Mouse (Mus musculus): ENCODE data around the gene Lrrc8d. TPM values are rescaled to one million over a fixed set of nuclear protein-coding genes. Genes with fewer than 3 reads are reported as not detected.
A peak's percentile ranks its signal among the peaks of the same experiment; 100 is the strongest.

Gene Lrrc8d
- polyA plus RNA-seq, 1 experiment = 34.6 TPM

- H3K9ac ChIP-seq (ENCODE audit: low read depth, poor library complexity, severe bottlenecking) = no peak overlapping the region
- no peaks in the 10 kb centered on the region for H3K27me3 ChIP-seq (ENCODE audit: control insufficient read depth, insufficient read depth, low read length, poor library complexity, severe bottlenecking)
- no peak overlapping the region for H3K4me3 ChIP-seq (ENCODE audit: low read depth, low read length)
- no peak for TF ChIP-seq CTCF (IDR thresholded peaks at IDR 0.05; ENCODE audit: low read depth, low read length)
- no peak for TF ChIP-seq POLR2A (IDR thresholded peaks at IDR 0.05; ENCODE audit: insufficient read depth, low read length)
- TF ChIP-seq EP300 (IDR thresholded peaks at IDR 0.05; ENCODE audit: insufficient read depth, low read depth, low read length) = no peak
- peaks cover 2% of the 10 kb centered on the region for H3K4me1 ChIP-seq (ENCODE audit: control insufficient read depth, insufficient read depth, low read length)
- H3K27ac ChIP-seq (ENCODE audit: insufficient read depth, low read length) = no peak overlapping the region
- H3K9me3 ChIP-seq (replicated peaks; ENCODE audit: control insufficient read depth, insufficient read depth, low read length, poor library complexity, severe bottlenecking) = 0 out of 2 replicates have a peak, but pooled peaks cover 2% of the 10 kb centered on the region
- H3K36me3 ChIP-seq (ENCODE audit: control insufficient read depth, insufficient read depth, low read length, poor library complexity, severe bottlenecking) = no peaks in the 10 kb centered on the region
Observed at GRCm38 (mm10) chr5:105873774-105874173, 174.0 kb downstream of the Lrrc8d start.

GRCm38 (mm10) chr5:105874476-105874875 lies 174.7 kb downstream of the Lrrc8d start:
- H3K27ac ChIP-seq (ENCODE audit: insufficient read depth, low read length) = no peak overlapping the region
- no peaks in the 10 kb centered on the region for H3K36me3 ChIP-seq (ENCODE audit: control insufficient read depth, insufficient read depth, low read length, poor library complexity, severe bottlenecking)
- TF ChIP-seq CTCF (IDR thresholded peaks at IDR 0.05; ENCODE audit: low read depth, low read length) (no peak), POLR2A (IDR thresholded peaks at IDR 0.05; ENCODE audit: insufficient read depth, low read length) (no peak), EP300 (IDR thresholded peaks at IDR 0.05; ENCODE audit: insufficient read depth, low read depth, low read length) (no peak)
- H3K9ac ChIP-seq (ENCODE audit: low read depth, poor library complexity, severe bottlenecking) = no peak overlapping the region
- H3K4me3 ChIP-seq (ENCODE audit: low read depth, low read length) = no peak overlapping the region
- H3K9me3 ChIP-seq (replicated peaks; ENCODE audit: control insufficient read depth, insufficient read depth, low read length, poor library complexity, severe bottlenecking) = no peaks in the 10 kb centered on the region
- peaks cover 2% of the 10 kb centered on the region for H3K4me1 ChIP-seq (ENCODE audit: control insufficient read depth, insufficient read depth, low read length)
- H3K27me3 ChIP-seq (ENCODE audit: control insufficient read depth, insufficient read depth, low read length, poor library complexity, severe bottlenecking) = no peaks in the 10 kb centered on the region

GRCm38 (mm10) chr5:105876068-105876924 lies 176.5 kb downstream of the Lrrc8d start, which contains the start of gene Zfp326:
Gene Zfp326 (plus strand): TSS chr5:105876565.
- no peaks in the 10 kb centered on the region for H3K27me3 ChIP-seq (ENCODE audit: control insufficient read depth, insufficient read depth, low read length, poor library complexity, severe bottlenecking)
- peak within 1 kb of the TSS; percentile 98 for H3K9ac ChIP-seq (ENCODE audit: low read depth, poor library complexity, severe bottlenecking)
- H3K27ac ChIP-seq (ENCODE audit: insufficient read depth, low read length) = no peak within 1 kb of the TSS
- H3K9me3 ChIP-seq (replicated peaks; ENCODE audit: control insufficient read depth, insufficient read depth, low read length, poor library complexity, severe bottlenecking) = no peaks in the 10 kb centered on the region
- H3K36me3 ChIP-seq (ENCODE audit: control insufficient read depth, insufficient read depth, low read length, poor library complexity, severe bottlenecking) = no peaks in the 10 kb centered on the region
- peaks cover 2% of the 10 kb centered on the region for H3K4me1 ChIP-seq (ENCODE audit: control insufficient read depth, insufficient read depth, low read length)
- TF ChIP-seq POLR2A (IDR thresholded peaks at IDR 0.05; ENCODE audit: insufficient read depth, low read length) = peak; percentile 9
- no peak for TF ChIP-seq EP300 (IDR thresholded peaks at IDR 0.05; ENCODE audit: insufficient read depth, low read depth, low read length)
- TF ChIP-seq CTCF (IDR thresholded peaks at IDR 0.05; ENCODE audit: low read depth, low read length) = no peak
- peak within 1 kb of the TSS; percentile 78 for H3K4me3 ChIP-seq (ENCODE audit: low read depth, low read length)

- Histone ChIP-seq H3K4me3 (ENCODE audit: low read depth, low read length) (peak overlapping the region; percentile 78), H3K27me3 (ENCODE audit: control insufficient read depth, insufficient read depth, low read length, poor library complexity, severe bottlenecking) (no peaks in the 10 kb centered on the region), H3K36me3 (ENCODE audit: control insufficient read depth, insufficient read depth, low read length, poor library complexity, severe bottlenecking) (no peaks in the 10 kb centered on the region), H3K4me1 (ENCODE audit: control insufficient read depth, insufficient read depth, low read length) (peaks cover 2% of the 10 kb centered on the region), H3K9me3 (replicated peaks; ENCODE audit: control insufficient read depth, insufficient read depth, low read length, poor library complexity, severe bottlenecking) (no peaks in the 10 kb centered on the region), H3K27ac (ENCODE audit: insufficient read depth, low read length) (no peak overlapping the region), H3K9ac (ENCODE audit: low read depth, poor library complexity, severe bottlenecking) (peak overlapping the region; percentile 98)
- TF ChIP-seq EP300 (IDR thresholded peaks at IDR 0.05; ENCODE audit: insufficient read depth, low read depth, low read length) (no peak), CTCF (IDR thresholded peaks at IDR 0.05; ENCODE audit: low read depth, low read length) (no peak), POLR2A (IDR thresholded peaks at IDR 0.05; ENCODE audit: insufficient read depth, low read length) (no peak)
Observed at GRCm38 (mm10) chr5:105876925-105877774, 177.4 kb downstream of the Lrrc8d start.

Other genes starting within 250 kb of the Lrrc8d start
- gene Lrrc8c, start 180.6 kb upstream of the Lrrc8d start, polyA plus RNA-seq (2011; ENCODE audit: insufficient read depth, insufficient read length, low read depth, missing spikeins) = 11.5 and 16.1 TPM in 2 replicates
- 42.6 and 44.8 TPM in 2 replicates for gene Zfp326, start 176.6 kb downstream of the Lrrc8d start, polyA plus RNA-seq (2011; ENCODE audit: insufficient read depth, insufficient read length, low read depth, missing spikeins)

Data from ES-Bruce4 (cell line).